Mouse (Mus musculus): ENCODE data around the gene Lgals7.

Lgals7 gene

GRCm38 (mm10) chr7:28863540-28863939 lies at the start of gene Lgals7:
Lgals7 (plus strand) TSS chr7:28863853.
- no peak for DNase-seq (ENCODE audit: low spot score)

- DNase-seq (ENCODE audit: low spot score), result no peak
These were observed 49.2 kb upstream of the Lgals7 start for GRCm38 (mm10) chr7:28814306-28815034.

GRCm38 (mm10) chr7:28815230-28815629 lies 48.4 kb upstream of the Lgals7 start:
- no peak for DNase-seq (ENCODE audit: low spot score)

- no peak for DNase-seq (ENCODE audit: low spot score)
These were observed 47.5 kb upstream of the Lgals7 start for GRCm38 (mm10) chr7:28816201-28816600.

GRCm38 (mm10) chr7:28816920-28817319 lies 46.7 kb upstream of the Lgals7 start:
- DNase-seq (ENCODE audit: low spot score), result no peak

- DNase-seq (ENCODE audit: low spot score), result no peak
These were observed 46.1 kb upstream of the Lgals7 start for GRCm38 (mm10) chr7:28817524-28817923.

- DNase-seq (ENCODE audit: low spot score), result no peak
These were observed 45.7 kb upstream of the Lgals7 start for GRCm38 (mm10) chr7:28817957-28818356.

GRCm38 (mm10) chr7:28818436-28818835 lies 45.2 kb upstream of the Lgals7 start:
- DNase-seq (ENCODE audit: low spot score), result no peak

- DNase-seq (ENCODE audit: low spot score), result no peak
These were observed 44.7 kb upstream of the Lgals7 start for GRCm38 (mm10) chr7:28818861-28819452.

GRCm38 (mm10) chr7:28819571-28819970 lies 44.1 kb upstream of the Lgals7 start:
- DNase-seq (ENCODE audit: low spot score), result no peak

- no peak for DNase-seq (ENCODE audit: low spot score)
These were observed 43.0 kb upstream of the Lgals7 start for GRCm38 (mm10) chr7:28820358-28821260.

- DNase-seq (ENCODE audit: low spot score), result peak; percentile 29
These were observed 42.3 kb upstream of the Lgals7 start for GRCm38 (mm10) chr7:28821261-28821831.

- no peak for DNase-seq (ENCODE audit: low spot score)
These were observed 41.1 kb upstream of the Lgals7 start for GRCm38 (mm10) chr7:28822556-28822955.

- no peak for DNase-seq (ENCODE audit: low spot score)
These were observed 40.4 kb upstream of the Lgals7 start for GRCm38 (mm10) chr7:28822993-28823903.

- DNase-seq (ENCODE audit: low spot score), result no peak
These were observed 39.7 kb upstream of the Lgals7 start for GRCm38 (mm10) chr7:28823932-28824331.

- peak; percentile 55 for DNase-seq (ENCODE audit: low spot score)
These were observed 38.5 kb upstream of the Lgals7 start, which contains the start of gene Ech1 for GRCm38 (mm10) chr7:28824941-28825685. Ech1 (plus strand) TSS chr7:28825217.

GRCm38 (mm10) chr7:28825686-28826401 lies 37.8 kb upstream of the Lgals7 start:
- no peak for DNase-seq (ENCODE audit: low spot score)

- DNase-seq (ENCODE audit: low spot score), result no peak
These were observed 37.3 kb upstream of the Lgals7 start for GRCm38 (mm10) chr7:28826402-28826772.

GRCm38 (mm10) chr7:28827338-28827737 lies 36.3 kb upstream of the Lgals7 start:
- DNase-seq (ENCODE audit: low spot score), result peak; percentile 38

GRCm38 (mm10) chr7:28829821-28830220 lies 33.8 kb upstream of the Lgals7 start:
- DNase-seq (ENCODE audit: low spot score), result no peak

Data from layer of hippocampus, adult 9-10 months (tissue).